Mouse (Mus musculus): Measurements from ENCODE around the gene Abat. TPM values are rescaled to one million over a fixed set of nuclear protein-coding genes. Genes with fewer than 3 reads are reported as not detected.
A peak's percentile ranks its signal among the peaks of the same experiment; 100 is the strongest.

The Abat gene
- polyA plus RNA-seq, 1 experiment: 15.9 TPM

DNA sequence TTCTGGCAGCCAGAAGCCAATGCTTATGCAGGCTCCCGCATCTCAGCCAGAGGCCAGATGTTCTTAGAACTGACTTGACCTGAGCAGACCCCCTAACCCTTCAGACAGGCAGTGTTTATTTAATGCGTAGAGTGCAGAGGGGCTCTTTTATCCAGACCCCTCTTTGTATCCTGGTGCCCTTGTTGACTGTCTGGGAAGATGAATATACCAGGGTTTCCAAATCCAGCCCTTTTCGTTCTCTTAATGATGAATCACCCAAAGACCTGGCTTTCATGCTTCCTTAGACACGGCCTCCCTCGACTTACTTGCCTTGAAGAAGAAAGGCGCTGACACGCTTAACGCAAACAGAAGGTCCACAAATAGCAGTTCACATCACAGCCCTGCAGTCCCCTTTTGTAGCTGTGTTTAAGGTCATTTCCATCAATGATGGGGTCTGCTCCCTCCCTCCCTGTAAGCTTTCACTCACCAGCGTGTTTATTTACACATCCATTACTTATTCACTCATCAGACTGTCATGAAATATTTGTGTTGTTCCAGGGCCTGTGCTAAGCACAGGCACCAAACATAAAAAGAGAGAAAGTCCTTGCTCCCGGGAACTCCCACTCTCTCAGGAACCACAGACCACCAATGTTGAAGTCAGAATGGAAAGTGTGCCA, 106.6 kb downstream of the Abat start:
- no peak overlapping the region for H3K27ac ChIP-seq (ENCODE audit: insufficient read depth, low read length)
- no peaks in the 10 kb centered on the region for H3K4me1 ChIP-seq (ENCODE audit: control insufficient read depth, insufficient read depth, low read length)
- no peak overlapping the region for H3K4me3 ChIP-seq (ENCODE audit: insufficient read depth, low read length)
- TF ChIP-seq POLR2A (IDR thresholded peaks at IDR 0.05; ENCODE audit: low read depth, low read length) (no peak), CTCF (IDR thresholded peaks at IDR 0.05; ENCODE audit: borderline replicate concordance, insufficient read depth, low read length) (no peak)

GRCm38 (mm10) chr16:8620315-8621115, 107.3 kb downstream of the Abat start:
- TF ChIP-seq POLR2A (IDR thresholded peaks at IDR 0.05; ENCODE audit: low read depth, low read length) (no peak), CTCF (IDR thresholded peaks at IDR 0.05; ENCODE audit: borderline replicate concordance, insufficient read depth, low read length) (no peak)
- Histone ChIP-seq H3K27ac (ENCODE audit: insufficient read depth, low read length) (no peak overlapping the region), H3K4me3 (ENCODE audit: insufficient read depth, low read length) (no peak overlapping the region), H3K4me1 (ENCODE audit: control insufficient read depth, insufficient read depth, low read length) (no peaks in the 10 kb centered on the region)

- Histone ChIP-seq H3K4me3 (ENCODE audit: insufficient read depth, low read length) (no peak overlapping the region), H3K27ac (ENCODE audit: insufficient read depth, low read length) (no peak overlapping the region), H3K4me1 (ENCODE audit: control insufficient read depth, insufficient read depth, low read length) (no peaks in the 10 kb centered on the region)
- TF ChIP-seq POLR2A (IDR thresholded peaks at IDR 0.05; ENCODE audit: low read depth, low read length): no peak
- TF ChIP-seq CTCF (IDR thresholded peaks at IDR 0.05; ENCODE audit: borderline replicate concordance, insufficient read depth, low read length): no peak
Measured at GRCm38 (mm10) chr16:8630419-8630818, 117.2 kb downstream of the Abat start.

- no peak overlapping the region for H3K4me3 ChIP-seq (ENCODE audit: insufficient read depth, low read length)
- TF ChIP-seq POLR2A (IDR thresholded peaks at IDR 0.05; ENCODE audit: low read depth, low read length): no peak
- no peak for TF ChIP-seq CTCF (IDR thresholded peaks at IDR 0.05; ENCODE audit: borderline replicate concordance, insufficient read depth, low read length)
- no peak overlapping the region for H3K27ac ChIP-seq (ENCODE audit: insufficient read depth, low read length)
- no peaks in the 10 kb centered on the region for H3K4me1 ChIP-seq (ENCODE audit: control insufficient read depth, insufficient read depth, low read length)
Measured at GRCm38 (mm10) chr16:8631428-8631827, 118.2 kb downstream of the Abat start.

GRCm38 (mm10) chr16:8636867-8637216, 123.6 kb downstream of the Abat start:
- H3K4me3 ChIP-seq (ENCODE audit: insufficient read depth, low read length): peak overlapping the region; percentile 74
- TF ChIP-seq POLR2A (IDR thresholded peaks at IDR 0.05; ENCODE audit: low read depth, low read length): no peak
- no peak for TF ChIP-seq CTCF (IDR thresholded peaks at IDR 0.05; ENCODE audit: borderline replicate concordance, insufficient read depth, low read length)
- peak overlapping the region; percentile 72; the same call in 1 of the 2 replicates for H3K27ac ChIP-seq (ENCODE audit: insufficient read depth, low read length)
- H3K4me1 ChIP-seq (ENCODE audit: control insufficient read depth, insufficient read depth, low read length): no peaks in the 10 kb centered on the region

- H3K4me3 ChIP-seq (ENCODE audit: insufficient read depth, low read length): peak within 1 kb of the TSS; percentile 74
- TF ChIP-seq POLR2A (IDR thresholded peaks at IDR 0.05; ENCODE audit: low read depth, low read length): peak; percentile 63
- TF ChIP-seq CTCF (IDR thresholded peaks at IDR 0.05; ENCODE audit: borderline replicate concordance, insufficient read depth, low read length): no peak
- H3K27ac ChIP-seq (ENCODE audit: insufficient read depth, low read length): peak within 1 kb of the TSS; percentile 77
- no peaks in the 10 kb centered on the region for H3K4me1 ChIP-seq (ENCODE audit: control insufficient read depth, insufficient read depth, low read length)
Measured at GRCm38 (mm10) chr16:8637217-8638051, 124.2 kb downstream of the Abat start, which contains the start of the genes Pmm2 and Tmem186. Gene Pmm2, plus strand, starts transcription at chr16:8637674. Gene Tmem186, minus strand, starts transcription at chr16:8637712.

DNA sequence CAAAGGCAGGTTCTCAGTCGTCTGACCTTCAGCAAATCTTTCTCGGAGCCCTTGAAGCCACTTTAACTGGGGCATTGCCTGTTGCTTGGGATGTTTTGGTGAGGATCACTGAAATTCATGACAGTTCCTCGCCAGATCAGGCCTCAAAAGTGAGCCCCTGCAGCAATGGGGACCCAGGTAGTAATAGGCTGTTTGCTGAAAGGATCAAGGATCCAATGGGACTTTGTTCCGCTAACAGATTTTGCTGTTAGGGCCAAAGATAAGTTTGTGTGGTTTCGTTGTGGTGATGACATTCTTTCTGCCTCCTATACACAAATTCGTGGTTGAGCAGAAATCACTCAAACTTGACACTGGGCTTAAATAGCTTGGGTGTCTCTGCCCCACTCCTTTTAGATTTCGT, 124.9 kb downstream of the Abat start:
- Histone ChIP-seq H3K4me3 (ENCODE audit: insufficient read depth, low read length) (peak overlapping the region; percentile 74), H3K4me1 (ENCODE audit: control insufficient read depth, insufficient read depth, low read length) (no peaks in the 10 kb centered on the region), H3K27ac (ENCODE audit: insufficient read depth, low read length) (peak overlapping the region; percentile 77; the same call in 1 of the 2 replicates)
- TF ChIP-seq CTCF (IDR thresholded peaks at IDR 0.05; ENCODE audit: borderline replicate concordance, insufficient read depth, low read length) (no peak), POLR2A (IDR thresholded peaks at IDR 0.05; ENCODE audit: low read depth, low read length) (no peak)

DNA sequence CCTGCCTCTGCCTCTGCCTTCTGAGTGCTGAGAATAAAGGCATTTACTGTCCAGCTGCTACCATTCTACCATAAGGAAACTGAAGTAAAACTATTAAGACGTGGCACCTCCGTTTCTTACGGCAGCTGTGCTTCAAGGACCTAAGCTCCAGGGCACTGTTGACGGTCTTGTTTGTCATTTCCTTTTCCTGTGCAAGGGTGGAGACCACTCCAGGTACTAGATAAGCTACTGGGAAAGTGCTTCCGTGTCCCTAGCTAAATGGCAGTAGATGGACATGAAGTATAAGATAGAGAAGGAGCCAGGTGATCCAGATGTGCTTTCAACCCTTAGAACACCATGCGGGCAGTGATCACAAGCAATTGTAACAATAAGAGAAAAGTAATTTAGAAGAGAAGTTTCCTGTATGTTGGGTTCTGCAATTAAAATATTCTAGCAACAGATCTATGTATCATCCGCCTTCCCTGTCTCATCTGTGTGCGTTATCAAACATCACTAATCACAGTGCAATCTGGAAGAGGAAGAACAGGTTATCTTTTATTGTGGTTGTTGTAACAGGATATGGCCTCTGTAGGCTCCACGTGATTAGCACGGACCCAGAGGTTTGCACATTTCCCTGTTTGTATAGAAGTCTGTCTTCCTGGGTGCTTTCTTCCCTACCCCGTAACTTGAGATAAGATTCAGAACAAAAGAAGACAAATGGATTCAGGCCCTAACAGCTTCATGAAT, 126.4 kb downstream of the Abat start:
- no peaks in the 10 kb centered on the region for H3K4me1 ChIP-seq (ENCODE audit: control insufficient read depth, insufficient read depth, low read length)
- no peak overlapping the region for H3K4me3 ChIP-seq (ENCODE audit: insufficient read depth, low read length)
- no peak overlapping the region for H3K27ac ChIP-seq (ENCODE audit: insufficient read depth, low read length)
- TF ChIP-seq POLR2A (IDR thresholded peaks at IDR 0.05; ENCODE audit: low read depth, low read length) (no peak), CTCF (IDR thresholded peaks at IDR 0.05; ENCODE audit: borderline replicate concordance, insufficient read depth, low read length) (no peak)

- TF ChIP-seq POLR2A (IDR thresholded peaks at IDR 0.05; ENCODE audit: low read depth, low read length) (no peak), CTCF (IDR thresholded peaks at IDR 0.05; ENCODE audit: borderline replicate concordance, insufficient read depth, low read length) (peak; percentile 89)
- H3K4me1 ChIP-seq (ENCODE audit: control insufficient read depth, insufficient read depth, low read length): no peaks in the 10 kb centered on the region
- no peak overlapping the region for H3K4me3 ChIP-seq (ENCODE audit: insufficient read depth, low read length)
- no peak overlapping the region for H3K27ac ChIP-seq (ENCODE audit: insufficient read depth, low read length)
Measured at GRCm38 (mm10) chr16:8643855-8644254, 130.6 kb downstream of the Abat start.
